Mouse (Mus musculus): Measurements from ENCODE around the gene Gm1043. TPM values are rescaled to one million over a fixed set of nuclear protein-coding genes. Genes with fewer than 3 reads are reported as not detected.

Gene Gm1043
- total RNA-seq (2023) = 22.6 TPM

DNA sequence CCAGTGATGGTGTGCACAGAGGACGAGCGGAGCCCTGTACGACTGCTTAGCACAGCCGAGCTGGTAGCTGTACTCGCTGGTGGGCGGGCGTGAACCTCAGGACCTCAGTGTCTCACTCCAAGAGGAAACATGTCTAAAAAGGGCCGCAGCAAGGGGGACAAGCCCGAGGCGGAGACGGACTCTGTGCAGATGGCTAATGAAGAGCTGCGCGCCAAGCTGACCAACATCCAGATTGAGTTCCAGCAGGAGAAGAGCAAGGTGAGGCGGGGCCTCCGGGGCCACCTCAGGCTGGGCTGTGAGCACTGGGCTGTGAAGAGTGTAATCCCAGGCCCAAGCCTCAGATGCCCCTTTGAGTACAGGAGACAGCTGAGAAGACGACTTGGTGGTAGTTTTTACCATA lies at the start of gene Gm1043:
Gene Gm1043 (plus strand): TSS at position 130 of the 400 bp plus-strand sequence.

DNA sequence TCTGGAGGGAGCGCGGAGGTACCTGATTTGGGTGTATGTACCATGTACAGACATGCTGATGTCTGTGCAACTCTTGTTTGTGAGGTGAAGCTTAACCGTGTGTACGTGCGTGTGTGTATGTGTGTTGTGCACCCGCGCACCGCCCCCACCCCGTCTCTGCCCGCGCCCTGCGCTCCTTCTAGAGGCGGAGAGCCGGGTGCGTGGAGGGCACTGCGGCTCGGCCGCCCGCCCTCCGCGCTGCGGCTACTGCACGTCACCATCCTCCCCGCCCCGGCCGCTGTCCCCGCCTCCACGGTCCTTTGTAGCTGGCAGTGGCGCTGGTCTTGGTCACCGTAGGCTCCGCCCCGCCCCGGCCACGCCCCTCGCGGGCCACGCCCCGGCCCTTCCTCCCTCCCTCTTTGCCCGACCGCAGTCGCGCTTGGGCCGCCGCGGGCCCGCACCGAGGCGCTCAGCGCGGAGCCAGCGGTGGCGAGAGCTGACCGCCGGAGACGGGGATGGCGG lies 156.5 kb downstream of the Gm1043 start, which contains the start of gene Crmp1:
Gene Crmp1 (plus strand): TSS at position 290 of the 501 bp plus-strand sequence.

Other genes starting within 250 kb of the Gm1043 start
- not detected for gene Ppp2r2c, start 216.9 kb upstream of the Gm1043 start, total RNA-seq (2023)
- gene Wfs1, start 96.2 kb upstream of the Gm1043 start, total RNA-seq (2023) = 3.0 TPM
- 5.1 TPM for gene Crmp1, start 156.6 kb downstream of the Gm1043 start, total RNA-seq (2023)